In genomic region chr8:35961615-35962220, GRCm38 (mm10) we compare ENCODE assay signal across 9 mouse cellular contexts.
A peak's percentile ranks its signal among the peaks of the same experiment; 100 is the strongest.
DNase-seq lines count a peak whose midpoint lies in the region; ATAC-seq lines count a peak whose summit lies in the region.
"Had no signal": no experiment of that assay in that cellular context is flagged by ENCODE, and none has a peak within 500 bp of the region (broad histone marks: within the 10 kb centered on the region; RNA-seq: fewer than 3 reads in every experiment).

No protein-coding gene starts in this region.

- no peak for ATAC-seq in kidney, embryonic 15.5 days (replicated peaks; ENCODE audit: low FRiP score)
- no peak for ATAC-seq in limb, embryonic 11.5 days (ENCODE audit: insufficient number of reproducible peaks, low FRiP score, low TSS enrichment, low read depth)

- peak; percentile 35 for DNase-seq in cerebellum, adult 11 months
- no peak for DNase-seq in cerebellum, adult 9-11 months
- DNase-seq in kidney, adult 8-10 months = no peak
- DNase-seq in cerebellum, adult 9-10 months = peak; percentile 55
- DNase-seq in limb, embryonic 11.5 days (ENCODE audit: low spot score) = peak; percentile 29
- no peak for DNase-seq in right cerebral cortex, postnatal 4 days
- no peak for DNase-seq in urinary bladder, postnatal 14 days (ENCODE audit: low spot score)

- H3K27ac ChIP-seq in kidney, embryonic 15.5 days = no peak overlapping the region
- H3K27ac ChIP-seq in limb, embryonic 11.5 days (replicated peaks; ENCODE audit: low read depth, low read length) = 0 out of 2 replicates have a peak overlapping the region, but pooled peaks have one; percentile 15
- H3K27ac ChIP-seq: neural tube, embryonic 12.5 days had no signal

- no peaks in the 10 kb centered on the region for H3K9me3 ChIP-seq in kidney, embryonic 15.5 days (replicated peaks)
- no peaks in the 10 kb centered on the region for H3K9me3 ChIP-seq in limb, embryonic 11.5 days (ENCODE audit: control insufficient read depth, low read length)
- H3K9me3 ChIP-seq: neural tube, embryonic 12.5 days had no signal

- H3K27me3 ChIP-seq in kidney, embryonic 15.5 days = no peaks in the 10 kb centered on the region
- H3K27me3 ChIP-seq in limb, embryonic 11.5 days (ENCODE audit: control insufficient read depth, insufficient read depth, low read length) = no peaks in the 10 kb centered on the region
- H3K27me3 ChIP-seq: neural tube, embryonic 12.5 days had no signal

- peak overlapping the region; percentile 37 for H3K4me2 ChIP-seq in kidney, embryonic 15.5 days
- H3K4me2 ChIP-seq in limb, embryonic 11.5 days (ENCODE audit: low read depth, severe bottlenecking) = no peak overlapping the region
- H3K4me2 ChIP-seq: neural tube, embryonic 12.5 days had no signal

- no peak overlapping the region for H3K9ac ChIP-seq in kidney, embryonic 15.5 days
- no peak overlapping the region for H3K9ac ChIP-seq in limb, embryonic 11.5 days (ENCODE audit: low read length)
- H3K9ac ChIP-seq: neural tube, embryonic 12.5 days had no signal

- H3K36me3 ChIP-seq in kidney, embryonic 15.5 days = no peaks in the 10 kb centered on the region
- H3K36me3 ChIP-seq in limb, embryonic 11.5 days (ENCODE audit: control insufficient read depth, insufficient read depth, low read length) = no peaks in the 10 kb centered on the region
- H3K36me3 ChIP-seq: neural tube, embryonic 12.5 days had no signal

- 45% methylated on average over 20 of the region's 20 CpGs for WGBS in kidney, embryonic 15.5 days
- 63% methylated on average over 20 of the region's 20 CpGs for WGBS in limb, embryonic 11.5 days

- peaks cover 20% of the 10 kb centered on the region; the same call in 1 of the 2 replicates for H3K4me1 ChIP-seq in kidney, embryonic 15.5 days
- H3K4me1 ChIP-seq in limb, embryonic 11.5 days (ENCODE audit: control insufficient read depth, insufficient read depth, low read length) = 0 out of 2 replicates have a peak, but pooled peaks cover 3% of the 10 kb centered on the region

- no peak overlapping the region for H3K4me3 ChIP-seq in kidney, embryonic 15.5 days (replicated peaks)
- H3K4me3 ChIP-seq in limb, embryonic 11.5 days (ENCODE audit: low read depth, low read length) = no peak overlapping the region
- H3K4me3 ChIP-seq: neural tube, embryonic 12.5 days had no signal

Comparison
In these comparisons a context has a peak if more than half of its experiments do, and no peak if none do; other contexts are left out.
1. DNase-seq: peak in cerebellum, adult 11 months (single experiment), cerebellum, adult 9-10 months (single experiment) and limb, embryonic 11.5 days (single experiment); none in cerebellum, adult 9-11 months (single experiment), kidney, adult 8-10 months (0 of 2), right cerebral cortex, postnatal 4 days (single experiment) and urinary bladder, postnatal 14 days (single experiment).